Mouse (Mus musculus) stomach, postnatal 0 days (tissue): ENCODE results near the gene Ccdc160.

Experiments used
- CTCF ChIP-seq: IDR thresholded peaks from 2 replicates; pipeline ENCODE4 v1.5.1; 2016; ENCODE audit warnings: antibody characterized with exemption, low read depth, mild to moderate bottlenecking, moderate library complexity
- EP300 ChIP-seq: optimal IDR thresholded peaks from 2 replicates; pipeline ENCODE3; 2016; ENCODE audit warnings: antibody characterized with exemption

- peak; percentile 72 for TF ChIP-seq CTCF
- no peak for TF ChIP-seq EP300
These were observed 15.0 kb upstream of the Ccdc160 start for GRCm38 (mm10) chrX:52775973-52776372.
